Mouse (Mus musculus): ENCODE measurements around the gene Tdo2.

Gene Tdo2

GRCm38 (mm10) chr3:81976102-81976501 lies at the start of gene Tdo2:
Gene Tdo2, minus strand, starts transcription at chr3:81976202.
- DNase-seq: no peak

DNA sequence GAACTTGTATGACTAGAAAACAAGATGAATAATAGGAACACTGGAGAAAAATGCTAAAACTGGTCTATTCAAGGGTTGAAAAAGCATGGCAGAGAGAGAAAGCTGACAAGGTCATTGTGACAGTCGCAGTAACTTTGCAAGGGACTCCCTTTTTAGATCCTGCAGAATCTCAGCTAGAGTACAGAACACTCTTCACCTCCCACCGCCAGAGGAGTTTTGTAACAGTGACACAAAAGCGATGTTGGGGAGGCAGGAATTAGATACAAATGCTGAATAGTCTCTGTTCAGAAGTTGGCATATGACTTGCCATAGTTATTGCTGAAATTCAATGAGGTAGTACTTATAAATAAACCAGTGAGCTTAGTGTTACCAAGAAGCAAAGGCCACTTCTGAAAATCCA lies 47.1 kb upstream of the Tdo2 start:
- DNase-seq: no peak

DNA sequence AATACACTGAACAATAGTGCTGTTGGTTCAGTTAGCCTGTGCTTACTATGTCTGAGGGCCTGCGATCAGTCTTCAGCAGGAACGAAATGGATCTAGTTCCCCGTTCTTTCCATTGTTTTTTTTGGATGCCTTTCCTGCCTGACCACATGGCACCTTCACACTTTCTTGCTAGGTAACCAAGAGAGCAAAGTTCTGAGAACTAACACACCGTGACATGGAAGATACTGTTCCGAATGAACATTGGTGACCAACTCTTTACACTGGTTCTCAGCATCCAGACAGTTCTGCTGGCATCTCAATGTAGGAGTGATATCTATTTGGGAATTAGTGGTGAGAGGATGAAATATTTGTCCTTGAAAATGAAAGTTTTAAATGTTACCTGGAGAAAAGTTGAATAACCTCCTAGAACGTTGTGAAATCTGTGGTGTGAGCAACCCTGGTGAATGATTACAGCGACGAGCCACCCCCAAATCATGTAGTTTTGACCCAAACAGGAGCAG lies 46.5 kb upstream of the Tdo2 start:
- no peak for DNase-seq

GRCm38 (mm10) chr3:82014148-82014703 lies 38.2 kb upstream of the Tdo2 start:
- DNase-seq: no peak

- DNase-seq: no peak
These were observed 31.0 kb upstream of the Tdo2 start for GRCm38 (mm10) chr3:82007002-82007401.

DNA sequence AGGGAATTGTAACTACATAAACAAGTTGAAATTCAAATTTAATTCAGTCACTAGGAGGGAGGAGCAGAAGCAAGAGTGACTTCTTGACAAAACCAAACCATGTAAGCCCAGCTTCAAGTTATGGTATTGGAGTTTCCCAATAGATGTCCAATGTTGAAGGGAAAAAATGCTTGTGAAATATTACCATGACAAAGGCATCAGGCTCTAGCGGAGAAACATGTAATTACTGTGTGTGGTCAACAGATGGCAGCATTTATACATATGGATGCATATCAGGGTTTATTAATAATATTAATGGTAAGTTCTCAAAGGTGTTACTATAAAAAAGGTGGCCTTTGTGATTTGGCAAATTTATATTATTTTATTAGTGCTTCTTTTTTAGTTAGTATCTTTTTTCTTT lies 20.0 kb upstream of the Tdo2 start:
- peak; percentile 59 to 77 for DNase-seq

GRCm38 (mm10) chr3:81995371-81995770 lies 19.4 kb upstream of the Tdo2 start:
- no peak for DNase-seq

GRCm38 (mm10) chr3:81990531-81990930 lies 14.5 kb upstream of the Tdo2 start:
- no peak for DNase-seq

GRCm38 (mm10) chr3:81989692-81990141 lies 13.7 kb upstream of the Tdo2 start:
- peak in 1 of 2 experiments; percentile 8 for DNase-seq

- no peak for DNase-seq
These were observed 11.6 kb upstream of the Tdo2 start for GRCm38 (mm10) chr3:81987628-81988027.

- no peak for DNase-seq
These were observed 10.1 kb upstream of the Tdo2 start for GRCm38 (mm10) chr3:81986103-81986502.

DNA sequence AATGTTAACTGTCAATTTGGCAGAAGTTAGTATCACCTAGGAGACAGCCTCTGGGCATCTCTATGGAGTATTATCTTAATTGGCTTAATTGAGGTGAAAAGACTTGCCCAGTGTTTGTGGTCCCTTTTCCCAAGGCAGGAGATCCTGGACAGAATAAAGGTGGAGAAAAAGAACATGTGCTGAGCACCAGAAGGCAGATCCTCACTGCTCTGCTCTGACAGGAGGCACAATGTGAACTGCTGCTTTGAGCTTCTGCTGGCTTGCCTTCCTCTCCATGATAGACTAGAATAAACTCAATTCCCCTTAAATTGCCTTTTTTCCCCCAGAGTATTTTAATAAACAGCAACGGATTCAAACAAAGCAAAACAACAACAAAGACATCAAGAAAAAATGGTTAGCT lies 9.1 kb upstream of the Tdo2 start:
- no peak for DNase-seq

- DNase-seq: no peak
These were observed 7.3 kb upstream of the Tdo2 start for GRCm38 (mm10) chr3:81983120-81983895.

DNA sequence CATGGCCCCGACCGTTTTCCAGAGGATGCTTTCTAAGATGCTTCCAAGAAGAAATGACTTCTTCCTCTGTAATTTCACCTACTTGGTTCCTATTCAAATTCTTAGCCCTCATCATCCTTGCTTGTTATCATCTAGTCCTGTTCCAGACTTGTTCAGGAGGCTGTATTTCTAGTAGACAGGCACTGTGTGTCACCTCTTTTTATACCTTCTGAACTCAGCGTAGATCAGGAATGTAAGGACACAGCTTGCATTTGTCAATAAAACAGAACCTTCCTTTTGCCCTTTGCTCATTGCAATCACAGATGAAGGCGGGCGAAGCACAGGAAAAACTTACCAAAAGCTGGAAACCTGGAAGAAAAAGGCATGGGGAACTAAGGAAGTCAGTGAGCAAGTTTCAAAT lies 6.0 kb upstream of the Tdo2 start, which contains the start of gene Asic5:
Gene Asic5, plus strand, starts transcription at position 301 of the 400 bp plus-strand sequence.
- DNase-seq: no peak

GRCm38 (mm10) chr3:81981576-81981975 lies 5.6 kb upstream of the Tdo2 start:
- DNase-seq: no peak

DNA sequence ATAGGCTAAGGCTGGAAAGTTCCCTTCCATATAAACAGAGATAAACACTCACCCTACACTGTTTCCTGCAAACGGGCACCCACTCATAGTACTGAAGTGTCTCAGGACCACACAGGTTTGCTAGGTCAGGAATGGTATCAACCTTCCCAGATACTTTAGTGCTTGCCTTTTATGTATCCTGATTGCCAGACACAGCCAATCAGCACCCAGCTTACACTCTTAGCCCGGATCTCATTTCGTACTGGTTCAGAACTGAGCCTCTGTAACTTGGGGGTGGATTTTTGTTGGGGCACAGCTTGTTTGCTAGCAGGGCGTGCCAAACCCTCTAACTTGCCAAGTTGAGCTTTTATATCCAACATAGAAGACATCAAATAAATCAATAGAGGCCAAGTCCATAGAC lies 395 bp downstream of the Tdo2 start:
- no peak for DNase-seq

DNA sequence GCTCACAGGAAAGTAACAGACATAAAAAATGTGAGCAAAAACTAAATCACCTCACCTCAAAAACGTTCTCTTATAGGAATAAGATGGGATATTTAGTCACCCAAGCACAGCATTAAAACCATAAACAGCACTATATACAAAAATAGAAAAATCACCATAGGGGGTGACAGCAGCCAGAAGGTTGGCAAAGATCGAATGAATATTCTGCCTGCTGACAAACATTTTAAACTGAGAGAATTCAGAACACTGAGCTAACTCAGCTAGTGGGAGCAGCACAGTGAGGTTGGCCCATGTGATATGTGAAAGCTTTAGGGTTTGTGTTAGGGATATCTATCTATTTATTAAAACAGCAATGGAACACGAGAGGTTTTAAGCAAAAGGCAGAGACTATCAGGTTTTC lies 11.4 kb downstream of the Tdo2 start:
- DNase-seq: peak; percentile 20 to 39

- DNase-seq: peak; percentile 9 to 27
These were observed 12.2 kb downstream of the Tdo2 start for GRCm38 (mm10) chr3:81963768-81964167.

- no peak for DNase-seq
These were observed 14.7 kb downstream of the Tdo2 start for GRCm38 (mm10) chr3:81961336-81961735.

- DNase-seq: no peak
These were observed 18.5 kb downstream of the Tdo2 start for GRCm38 (mm10) chr3:81957484-81957883.

GRCm38 (mm10) chr3:81951785-81952184 lies 24.2 kb downstream of the Tdo2 start:
- no peak for DNase-seq

GRCm38 (mm10) chr3:81949048-81949447 lies 27.0 kb downstream of the Tdo2 start:
- no peak for DNase-seq

DNA sequence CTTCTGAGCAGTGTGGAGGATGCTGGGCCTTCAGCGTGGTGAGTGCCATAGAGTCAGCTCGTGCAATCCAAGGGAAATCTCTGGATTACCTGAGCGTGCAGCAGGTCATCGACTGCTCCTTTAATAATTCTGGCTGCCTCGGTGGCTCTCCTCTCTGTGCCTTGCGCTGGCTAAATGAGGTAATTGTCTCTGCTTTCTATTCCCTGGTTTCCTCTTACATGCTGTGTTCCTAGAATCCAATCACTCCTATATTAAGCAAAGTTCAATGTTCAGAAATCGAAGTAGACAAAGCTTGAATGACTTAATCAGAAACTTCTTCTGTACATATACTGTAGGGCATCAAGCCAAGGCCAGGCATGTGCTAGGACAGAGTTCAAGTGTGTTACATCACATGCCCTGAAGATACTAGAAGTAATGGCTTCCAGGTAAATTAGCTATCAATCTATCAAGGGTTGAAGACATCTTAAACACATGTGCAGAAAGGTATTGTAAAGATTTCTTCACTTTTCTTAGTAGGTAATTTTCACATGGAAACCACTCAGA lies 31.1 kb downstream of the Tdo2 start:
- no peak for DNase-seq

DNA sequence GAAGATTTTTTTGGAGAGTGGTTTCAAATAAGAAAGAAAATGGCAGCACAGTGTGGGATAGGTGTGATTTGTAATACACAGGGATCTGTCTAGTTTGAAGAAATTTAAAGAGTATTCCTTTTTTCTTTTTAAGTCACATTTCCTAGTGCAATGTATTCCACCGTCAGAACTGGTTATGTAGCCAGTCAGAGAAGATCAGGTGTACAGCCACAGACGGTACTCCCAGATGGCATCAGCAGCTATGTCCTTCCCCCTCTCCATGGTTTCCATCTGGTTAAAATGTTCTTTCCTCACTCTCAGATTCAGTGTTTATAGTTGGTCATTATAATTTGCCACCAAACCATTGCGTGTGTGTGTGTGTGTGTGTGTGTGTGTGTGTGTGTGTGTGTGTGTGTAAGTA lies 32.9 kb downstream of the Tdo2 start:
- DNase-seq: no peak

Data from cerebellum, postnatal 10 days (tissue).